Mouse (Mus musculus): Measurements from ENCODE around the gene Vmn1r4. TPM values are rescaled to one million over a fixed set of nuclear protein-coding genes. Genes with fewer than 3 reads are reported as not detected.

The Vmn1r4 gene
- polyA plus RNA-seq, 1 experiment from 2014 or later: 0.73 TPM

DNA sequence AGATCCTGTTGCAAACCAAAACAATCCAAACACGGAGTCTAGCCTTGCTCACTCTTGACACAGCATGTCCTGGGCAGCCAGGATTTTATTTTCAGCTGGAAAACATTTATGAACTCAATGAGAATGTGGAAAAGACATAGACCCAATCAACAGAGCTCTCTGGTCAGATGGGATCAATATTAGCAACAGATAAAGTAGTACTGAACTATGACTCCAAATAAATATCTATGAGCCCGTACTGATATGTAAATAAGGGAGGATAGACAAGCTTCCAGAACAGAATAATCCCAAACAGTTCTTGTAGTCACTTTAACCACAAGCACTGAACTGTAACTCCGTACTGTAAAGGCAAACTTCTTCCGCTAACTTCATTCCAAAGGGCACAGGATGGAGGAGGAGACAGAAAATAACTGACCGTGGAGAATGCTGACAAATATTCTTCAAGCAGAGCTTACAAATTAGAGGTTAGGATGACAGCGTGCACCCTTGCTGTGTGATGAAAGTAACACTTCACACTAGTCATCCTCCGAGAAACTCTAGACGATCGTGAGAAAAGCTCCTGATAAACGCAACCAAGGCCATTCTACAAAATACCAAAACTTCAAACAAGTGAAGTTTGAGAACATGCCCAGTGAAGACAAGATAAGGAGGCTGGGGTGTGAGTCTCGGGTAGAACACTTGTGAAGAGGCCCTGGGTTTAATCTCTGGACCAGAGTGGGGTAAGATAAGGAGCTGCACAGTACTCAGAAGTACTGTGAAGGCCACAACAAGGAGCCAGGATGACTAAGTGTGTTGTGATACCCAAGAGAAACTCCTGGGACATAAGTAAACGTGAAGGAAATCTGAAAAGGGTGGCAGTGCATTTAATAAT is 3.4 kb upstream of the Vmn1r4 start:
- no peak overlapping the region for H3K9ac ChIP-seq
- ATAC-seq (ENCODE audit: low read depth): no peak
- 0 out of 2 replicates have a peak, but pooled peaks cover 3% of the 10 kb centered on the region for H3K9me3 ChIP-seq
- no peak overlapping the region for H3K27ac ChIP-seq (replicated peaks)
- no peak overlapping the region for H3K4me2 ChIP-seq
- H3K36me3 ChIP-seq: no peaks in the 10 kb centered on the region
- peaks cover 19% of the 10 kb centered on the region for H3K4me1 ChIP-seq (replicated peaks)
- WGBS: 87% methylated on average over 12 of the region's 12 CpGs
- H3K27me3 ChIP-seq: 0 out of 2 replicates have a peak, but pooled peaks cover 1% of the 10 kb centered on the region
- H3K4me3 ChIP-seq: no peak overlapping the region

GRCm38 (mm10) chr6:56923331-56923725 is 487 bp upstream of the Vmn1r4 start:
- no peak; the same call in 1 of the 2 replicates for ATAC-seq (ENCODE audit: low read depth)
- under 1% methylated on average over 25 of the region's 25 CpGs for WGBS
- Histone ChIP-seq H3K9me3 (0 out of 2 replicates have a peak, but pooled peaks cover 3% of the 10 kb centered on the region), H3K4me1 (replicated peaks) (peaks cover 19% of the 10 kb centered on the region), H3K4me2 (peak overlapping the region; percentile 61), H3K36me3 (no peaks in the 10 kb centered on the region), H3K27ac (replicated peaks) (peak overlapping the region; percentile 90), H3K9ac (peak overlapping the region; percentile 78), H3K4me3 (peak overlapping the region; percentile 70), H3K27me3 (0 out of 2 replicates have a peak, but pooled peaks cover 6% of the 10 kb centered on the region)

DNA sequence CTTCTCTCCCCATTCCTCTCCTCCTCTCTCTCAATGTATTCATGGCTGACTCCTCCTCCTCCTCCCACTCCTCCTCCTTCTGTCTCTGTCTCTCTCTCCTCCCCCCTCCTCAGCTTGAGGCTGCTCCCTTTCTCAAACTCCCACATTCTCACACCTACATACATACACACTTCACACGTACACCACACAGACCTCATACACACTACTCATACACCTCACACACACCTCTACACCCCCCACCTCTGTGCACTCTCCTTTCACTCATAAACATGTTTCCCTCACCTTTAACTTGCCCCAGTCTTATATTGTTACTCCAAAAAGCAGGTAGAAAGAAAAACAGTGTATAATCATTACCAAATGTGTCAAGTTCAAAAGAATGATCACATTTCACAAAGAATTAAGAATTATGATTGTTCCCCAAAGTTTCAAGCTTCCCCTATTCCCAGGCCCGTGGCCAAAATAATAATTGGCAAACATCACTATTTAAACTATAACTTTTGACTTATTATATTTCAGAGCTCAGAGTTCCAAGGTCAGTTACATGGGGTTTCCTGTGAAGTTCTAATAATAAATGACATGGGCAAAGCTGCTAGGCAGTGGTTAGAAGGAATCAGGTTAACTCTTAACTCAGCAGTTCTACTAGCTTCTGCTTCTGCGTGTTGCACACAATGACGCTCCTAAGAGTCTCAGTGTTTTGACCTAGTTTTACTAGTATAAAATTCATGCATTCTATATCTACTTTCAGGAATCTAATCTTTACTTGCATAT is 8.0 kb downstream of the Vmn1r4 start:
- Histone ChIP-seq H3K4me3 (no peak overlapping the region), H3K27ac (replicated peaks) (no peak overlapping the region), H3K9me3 (no peaks in the 10 kb centered on the region), H3K27me3 (no peaks in the 10 kb centered on the region), H3K36me3 (no peaks in the 10 kb centered on the region), H3K9ac (no peak overlapping the region), H3K4me1 (replicated peaks) (no peaks in the 10 kb centered on the region), H3K4me2 (no peak overlapping the region)
- no peak for ATAC-seq (ENCODE audit: low read depth)
- 74% methylated on average over 4 of the region's 4 CpGs for WGBS

DNA sequence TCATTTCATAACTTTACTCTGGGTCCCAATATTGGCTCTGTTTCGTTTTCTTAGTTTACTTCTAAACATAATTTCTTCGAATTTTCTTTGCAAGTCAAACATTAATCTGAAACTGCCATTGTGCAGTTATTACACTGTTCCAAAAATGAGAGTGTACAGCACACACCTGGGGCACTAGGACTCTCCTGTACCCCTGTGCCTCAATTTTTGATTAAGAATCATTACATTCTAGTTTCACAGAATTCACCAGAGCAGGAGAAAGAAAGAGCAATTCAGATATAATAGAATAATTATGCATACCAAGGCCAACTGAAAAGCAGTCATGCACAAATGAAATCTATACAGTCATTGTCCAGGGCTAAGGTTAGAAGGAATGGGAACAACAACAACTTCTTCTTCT is 8.6 kb downstream of the Vmn1r4 start:
- H3K4me2 ChIP-seq: no peak overlapping the region
- H3K4me3 ChIP-seq: no peak overlapping the region
- no peaks in the 10 kb centered on the region for H3K36me3 ChIP-seq
- no peak overlapping the region for H3K27ac ChIP-seq (replicated peaks)
- H3K4me1 ChIP-seq (replicated peaks): no peaks in the 10 kb centered on the region
- H3K9ac ChIP-seq: no peak overlapping the region
- H3K27me3 ChIP-seq: no peaks in the 10 kb centered on the region
- 69% methylated on average over 2 of the region's 2 CpGs for WGBS
- H3K9me3 ChIP-seq: no peaks in the 10 kb centered on the region
- no peak for ATAC-seq (ENCODE audit: low read depth)

DNA sequence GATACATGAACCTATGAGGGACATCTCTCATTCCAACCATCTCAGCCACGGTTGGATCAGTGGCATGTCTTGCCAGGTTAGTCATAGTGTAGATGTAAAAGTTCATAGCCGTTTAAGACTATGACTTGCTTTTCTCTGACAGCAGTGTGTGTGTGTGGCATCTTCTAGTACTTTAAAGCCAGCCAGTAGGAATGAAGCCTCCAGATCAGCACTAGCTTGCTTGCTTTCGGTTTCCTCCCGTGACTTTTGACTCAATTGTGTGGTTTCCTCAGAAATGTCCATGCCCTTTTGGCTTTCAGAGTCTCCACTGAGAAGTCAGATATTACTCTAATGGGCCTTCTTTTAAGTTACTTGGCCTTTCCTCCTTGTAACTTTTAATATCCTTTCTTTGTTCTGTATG is 10.6 kb downstream of the Vmn1r4 start:
- Histone ChIP-seq H3K36me3 (no peaks in the 10 kb centered on the region), H3K4me3 (no peak overlapping the region), H3K4me1 (replicated peaks) (no peaks in the 10 kb centered on the region), H3K27me3 (no peaks in the 10 kb centered on the region), H3K9me3 (no peaks in the 10 kb centered on the region), H3K27ac (replicated peaks) (no peak overlapping the region), H3K9ac (no peak overlapping the region), H3K4me2 (no peak overlapping the region)
- no peak for ATAC-seq (ENCODE audit: low read depth)
- WGBS: 89% methylated on average over 4 of the region's 4 CpGs

- Histone ChIP-seq H3K36me3 (no peaks in the 10 kb centered on the region), H3K4me2 (no peak overlapping the region), H3K9ac (no peak overlapping the region), H3K4me1 (replicated peaks) (no peaks in the 10 kb centered on the region), H3K9me3 (no peaks in the 10 kb centered on the region), H3K27me3 (no peaks in the 10 kb centered on the region), H3K4me3 (no peak overlapping the region), H3K27ac (replicated peaks) (no peak overlapping the region)
- ATAC-seq (ENCODE audit: low read depth): no peak
- 83% methylated on average over 5 of the region's 5 CpGs for WGBS
These were observed 32.6 kb downstream of the Vmn1r4 start for GRCm38 (mm10) chr6:56956436-56956835.

DNA sequence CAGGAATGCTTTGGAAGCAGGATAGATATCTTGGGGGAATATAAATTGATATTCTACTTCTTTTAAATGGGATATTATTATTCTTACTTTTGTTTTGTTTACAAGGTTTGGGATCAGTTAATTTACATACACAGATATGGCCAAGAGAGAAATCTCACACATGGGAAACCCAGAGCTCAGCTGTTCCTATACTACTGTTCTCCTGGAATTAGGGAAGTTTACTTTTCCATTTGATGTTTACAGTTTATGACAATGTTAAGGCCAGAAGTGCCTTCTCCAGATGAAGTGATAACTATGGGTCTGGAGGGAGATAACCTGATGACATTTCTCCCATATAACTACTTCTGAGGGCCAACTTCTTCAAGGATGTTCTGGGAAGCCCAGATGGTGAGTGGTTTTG is 46.2 kb downstream of the Vmn1r4 start, which contains the start of gene Vmn1r5:
Gene Vmn1r5, plus strand, starts transcription at position 301 of the 400 bp plus-strand sequence.
- H3K9me3 ChIP-seq: no peaks in the 10 kb centered on the region
- no peak within 1 kb of the TSS for H3K4me3 ChIP-seq
- H3K9ac ChIP-seq: no peak within 1 kb of the TSS
- H3K27me3 ChIP-seq: no peaks in the 10 kb centered on the region
- ATAC-seq (ENCODE audit: low read depth): no peak
- H3K4me2 ChIP-seq: no peak within 1 kb of the TSS
- no peaks in the 10 kb centered on the region for H3K4me1 ChIP-seq (replicated peaks)
- H3K36me3 ChIP-seq: no peaks in the 10 kb centered on the region
- no peak within 1 kb of the TSS for H3K27ac ChIP-seq (replicated peaks)

GRCm38 (mm10) chr6:56996943-56997342 is 73.1 kb downstream of the Vmn1r4 start, which contains the start of gene Vmn1r6:
TSS of gene Vmn1r6 (plus strand) at chr6:56997243.
- Histone ChIP-seq H3K4me2 (no peak within 1 kb of the TSS), H3K9ac (no peak within 1 kb of the TSS), H3K4me1 (replicated peaks) (no peaks in the 10 kb centered on the region), H3K36me3 (no peaks in the 10 kb centered on the region), H3K27me3 (no peaks in the 10 kb centered on the region), H3K9me3 (no peaks in the 10 kb centered on the region), H3K4me3 (no peak within 1 kb of the TSS), H3K27ac (replicated peaks) (no peak within 1 kb of the TSS)
- 87% methylated on average over 2 of the region's 2 CpGs for WGBS
- ATAC-seq (ENCODE audit: low read depth): no peak

Other genes with a start within 250 kb of the Vmn1r4 start
- gene Lsm5, start 219.3 kb upstream of the Vmn1r4 start, polyA plus RNA-seq (2015; fragmentation: Nextera tagmentation; extraction: Ambion mirVana): 90.2 and 91.6 TPM in 2 replicates
- gene Avl9, start 209.1 kb upstream of the Vmn1r4 start, polyA plus RNA-seq (2015; fragmentation: Nextera tagmentation; extraction: Ambion mirVana): 26.5 and 29.5 TPM in 2 replicates
- 33.2 and 35.3 TPM in 2 replicates for gene Kbtbd2, start 126.2 kb upstream of the Vmn1r4 start, polyA plus RNA-seq (2015; fragmentation: Nextera tagmentation; extraction: Ambion mirVana)
- gene Fkbp9, start 92.0 kb upstream of the Vmn1r4 start, polyA plus RNA-seq (2015; fragmentation: Nextera tagmentation; extraction: Ambion mirVana): 48.3 and 53.1 TPM in 2 replicates
- gene Nt5c3, start 83 bp upstream of the Vmn1r4 start, polyA plus RNA-seq (2015; fragmentation: Nextera tagmentation; extraction: Ambion mirVana): 140 and 147 TPM in 2 replicates
- gene Vmn1r5, start 46.3 kb downstream of the Vmn1r4 start, polyA plus RNA-seq (2015; fragmentation: Nextera tagmentation; extraction: Ambion mirVana): not detected in 2 replicates
- gene Vmn1r6, start 73.2 kb downstream of the Vmn1r4 start, polyA plus RNA-seq (2015; fragmentation: Nextera tagmentation; extraction: Ambion mirVana): not detected in 2 replicates
- gene Vmn1r7, start 101.3 kb downstream of the Vmn1r4 start, polyA plus RNA-seq (2015; fragmentation: Nextera tagmentation; extraction: Ambion mirVana): not detected in 2 replicates
- not detected in 2 replicates for gene Vmn1r8, start 108.3 kb downstream of the Vmn1r4 start, polyA plus RNA-seq (2015; fragmentation: Nextera tagmentation; extraction: Ambion mirVana)
- not detected in 2 replicates for gene Vmn1r9, start 142.8 kb downstream of the Vmn1r4 start, polyA plus RNA-seq (2015; fragmentation: Nextera tagmentation; extraction: Ambion mirVana)
- gene Vmn1r10, start 185.4 kb downstream of the Vmn1r4 start, polyA plus RNA-seq (2015; fragmentation: Nextera tagmentation; extraction: Ambion mirVana): not detected in 2 replicates
- not detected in 2 replicates for gene Vmn1r11, start 209.4 kb downstream of the Vmn1r4 start, polyA plus RNA-seq (2015; fragmentation: Nextera tagmentation; extraction: Ambion mirVana)
- gene Vmn1r12, start 232.9 kb downstream of the Vmn1r4 start, polyA plus RNA-seq (2015; fragmentation: Nextera tagmentation; extraction: Ambion mirVana): not detected in 2 replicates